ENCODE assay signal across 8 mouse cellular contexts in genomic region chr7:139087801-139088200, GRCm38 (mm10). TPM values are rescaled to one million over a fixed set of nuclear protein-coding genes. Genes with fewer than 3 reads are reported as not detected.
A peak's percentile ranks its signal among the peaks of the same experiment; 100 is the strongest.
DNase-seq lines count a peak whose midpoint lies in the region; ATAC-seq lines count a peak whose summit lies in the region.
"Had no signal": no experiment of that assay in that cellular context is flagged by ENCODE, and none has a peak within 500 bp of the region (broad histone marks: within the 10 kb centered on the region; RNA-seq: fewer than 3 reads in every experiment).

No protein-coding gene starts in this region.

- WGBS in hindbrain, embryonic 13.5 days: 63% methylated on average over 2 of the region's 2 CpGs

- ATAC-seq in hindbrain, embryonic 13.5 days (ENCODE audit: low FRiP score): no peak

- peak overlapping the region; percentile 81 for H3K4me2 ChIP-seq in hindbrain, embryonic 13.5 days

- H3K36me3 ChIP-seq in hindbrain, embryonic 13.5 days: peaks cover 42% of the 10 kb centered on the region
- H3K36me3 ChIP-seq: stomach, embryonic 15.5 days had no signal

- peak overlapping the region; percentile 99 for H3K9ac ChIP-seq in hindbrain, embryonic 13.5 days
- H3K9ac ChIP-seq: stomach, embryonic 15.5 days had no signal

- H3K4me3 ChIP-seq in hindbrain, embryonic 13.5 days: peak overlapping the region; percentile 88

- DNase-seq in ovary, adult 18-20 months (ENCODE audit: low spot score): peak; percentile 76
- DNase-seq in ovary, postnatal 10 days (ENCODE audit: low spot score): no peak
- peak; percentile 97 for DNase-seq in fibroblast of lung, adult 2 months (ENCODE audit: low read depth)
- DNase-seq in testis, postnatal 10 days (ENCODE audit: low spot score): peak; percentile 69
- DNase-seq in urinary bladder, postnatal 25 days (ENCODE audit: low spot score): no peak
- no peak for DNase-seq in left cerebral cortex, adult 9 months (ENCODE audit: low spot score in 2 of 2)

- H3K27me3 ChIP-seq in hindbrain, embryonic 13.5 days: no peaks in the 10 kb centered on the region

- H3K9me3 ChIP-seq in hindbrain, embryonic 13.5 days: no peaks in the 10 kb centered on the region
- H3K9me3 ChIP-seq: stomach, embryonic 15.5 days had no signal

- peaks cover 55% of the 10 kb centered on the region for H3K4me1 ChIP-seq in hindbrain, embryonic 13.5 days (replicated peaks)

- peak overlapping the region; percentile 92; the same call in 1 of the 2 replicates for H3K27ac ChIP-seq in hindbrain, embryonic 13.5 days
- H3K27ac ChIP-seq: stomach, embryonic 15.5 days had no signal

RNA-seq across cellular contexts. Expression of gene Dpysl4, which starts 2.0 kb away (rescaled TPM):
- polyA plus RNA-seq in hindbrain, embryonic 13.5 days (2015; fragmentation: Nextera tagmentation; extraction: Ambion mirVana): 265 and 280 TPM in 2 replicates

Comparison
In these comparisons a context has a peak if more than half of its experiments do, and no peak if none do; other contexts are left out.
1. DNase-seq: peak in ovary, adult 18-20 months (single experiment), fibroblast of lung, adult 2 months (single experiment) and testis, postnatal 10 days (single experiment); none in ovary, postnatal 10 days (single experiment), urinary bladder, postnatal 25 days (single experiment) and left cerebral cortex, adult 9 months (0 of 2).